Mouse (Mus musculus): ENCODE data around the gene Bcat1. TPM values are rescaled to one million over a fixed set of nuclear protein-coding genes. Genes with fewer than 3 reads are reported as not detected.

Bcat1 gene
- polyA plus RNA-seq, 1 experiment from 2014 or later = 1.2 TPM

DNA sequence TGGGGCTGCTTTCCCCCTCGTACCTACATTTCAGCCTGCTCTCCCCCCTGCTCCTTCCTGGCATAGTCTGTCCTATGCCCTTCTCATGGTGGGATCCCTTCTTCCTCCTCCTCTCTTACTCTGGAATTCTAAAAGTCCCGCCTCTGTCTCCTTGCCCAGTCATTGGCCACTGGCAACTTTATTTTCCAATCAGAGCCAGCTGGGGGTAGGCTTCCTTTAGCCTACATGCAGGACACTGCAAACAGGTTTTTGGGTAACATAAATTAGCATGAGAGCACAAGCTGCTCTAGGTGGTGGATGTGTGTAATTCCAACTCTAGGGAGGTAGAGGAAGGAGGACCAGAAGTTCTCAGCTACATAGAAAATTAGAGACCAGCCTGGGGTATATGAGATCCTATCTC lies 44.1 kb upstream of the Bcat1 start:
- H3K27ac ChIP-seq (ENCODE audit: low read length) = no peak overlapping the region
- 53% methylated on average over 2 of the region's 2 CpGs for WGBS (ENCODE audit: insufficient replicate concordance)

DNA sequence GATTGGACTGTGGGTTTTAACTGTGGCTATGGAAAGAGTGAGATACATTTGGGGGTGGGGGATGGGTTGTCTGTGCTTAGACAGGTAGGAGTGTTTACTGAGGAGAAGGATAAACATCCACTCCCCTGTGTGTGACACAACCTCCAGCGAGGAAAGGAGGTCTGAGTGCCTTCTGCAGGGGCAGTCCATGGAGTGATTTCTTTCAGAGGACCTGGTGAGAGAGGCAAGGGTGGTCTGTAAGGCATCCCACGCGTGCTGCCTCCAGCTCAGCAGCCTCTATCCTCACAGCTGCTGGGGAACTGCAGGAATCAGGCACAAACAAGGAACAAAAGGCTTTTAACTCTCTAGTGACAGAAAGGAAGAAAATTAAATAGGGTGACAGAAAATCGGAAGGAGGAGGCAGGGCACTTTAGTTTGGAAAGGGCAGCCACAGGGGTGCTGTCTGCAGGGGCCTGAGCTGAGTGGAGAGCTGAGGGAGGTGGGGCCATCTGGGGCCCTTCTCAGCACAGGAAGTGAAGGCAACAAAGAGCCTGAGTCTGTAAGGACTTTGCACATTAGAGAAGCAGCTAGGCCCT lies 40.2 kb upstream of the Bcat1 start:
- Histone ChIP-seq H3K36me3 (ENCODE audit: control insufficient read depth, insufficient read depth) (no peaks in the 10 kb centered on the region), H3K4me1 (ENCODE audit: control insufficient read depth, low read depth, low read length) (peaks cover 13% of the 10 kb centered on the region), H3K9me3 (replicated peaks; ENCODE audit: control insufficient read depth, low read length) (no peaks in the 10 kb centered on the region), H3K4me2 (ENCODE audit: low read depth, low read length) (peak overlapping the region; percentile 20; the same call in 1 of the 2 replicates), H3K9ac (ENCODE audit: low read depth, low read length) (peak overlapping the region; percentile 24; the same call in 1 of the 2 replicates), H3K27me3 (ENCODE audit: control insufficient read depth, insufficient read depth, low read depth, low read length) (no peaks in the 10 kb centered on the region), H3K27ac (ENCODE audit: low read length) (0 out of 2 replicates have a peak overlapping the region, but pooled peaks have one; percentile 46), H3K4me3 (ENCODE audit: low read depth, low read length) (no peak overlapping the region)
- ATAC-seq (ENCODE audit: low read depth) = peak; percentile 51; the same call in 1 of the 2 replicates
- WGBS (ENCODE audit: insufficient replicate concordance) = 37% methylated on average over 4 of the region's 4 CpGs

More for the DNA sequence above, 44.1 kb upstream of the Bcat1 start:
- ATAC-seq (ENCODE audit: low read depth) = no peak
- H3K4me3 ChIP-seq (ENCODE audit: low read depth, low read length) = no peak overlapping the region
- no peaks in the 10 kb centered on the region for H3K9me3 ChIP-seq (replicated peaks; ENCODE audit: control insufficient read depth, low read length)
- no peak overlapping the region for H3K9ac ChIP-seq (ENCODE audit: low read depth, low read length)
- no peaks in the 10 kb centered on the region for H3K36me3 ChIP-seq (ENCODE audit: control insufficient read depth, insufficient read depth)
- H3K4me1 ChIP-seq (ENCODE audit: control insufficient read depth, low read depth, low read length) = peaks cover 19% of the 10 kb centered on the region
- H3K4me2 ChIP-seq (ENCODE audit: low read depth, low read length) = no peak overlapping the region
- no peaks in the 10 kb centered on the region for H3K27me3 ChIP-seq (ENCODE audit: control insufficient read depth, insufficient read depth, low read depth, low read length)

- Histone ChIP-seq H3K27me3 (ENCODE audit: control insufficient read depth, insufficient read depth, low read depth, low read length) (no peaks in the 10 kb centered on the region), H3K27ac (ENCODE audit: low read length) (0 out of 2 replicates have a peak within 1 kb of the TSS, but pooled peaks have one; percentile 46), H3K9me3 (replicated peaks; ENCODE audit: control insufficient read depth, low read length) (no peaks in the 10 kb centered on the region), H3K36me3 (ENCODE audit: control insufficient read depth, insufficient read depth) (no peaks in the 10 kb centered on the region), H3K4me3 (ENCODE audit: low read depth, low read length) (no peak within 1 kb of the TSS), H3K9ac (ENCODE audit: low read depth, low read length) (peak within 1 kb of the TSS; percentile 24; the same call in 1 of the 2 replicates), H3K4me1 (ENCODE audit: control insufficient read depth, low read depth, low read length) (peaks cover 10% of the 10 kb centered on the region), H3K4me2 (ENCODE audit: low read depth, low read length) (peak within 1 kb of the TSS; percentile 20; the same call in 1 of the 2 replicates)
- 34% methylated on average over 6 of the region's 6 CpGs for WGBS (ENCODE audit: insufficient replicate concordance)
- peak; percentile 51; the same call in 1 of the 2 replicates for ATAC-seq (ENCODE audit: low read depth)
These were observed 39.6 kb upstream of the Bcat1 start, which contains the start of gene Lrmp for GRCm38 (mm10) chr6:145115476-145116097. Gene Lrmp, plus strand, starts transcription at chr6:145115653.

DNA sequence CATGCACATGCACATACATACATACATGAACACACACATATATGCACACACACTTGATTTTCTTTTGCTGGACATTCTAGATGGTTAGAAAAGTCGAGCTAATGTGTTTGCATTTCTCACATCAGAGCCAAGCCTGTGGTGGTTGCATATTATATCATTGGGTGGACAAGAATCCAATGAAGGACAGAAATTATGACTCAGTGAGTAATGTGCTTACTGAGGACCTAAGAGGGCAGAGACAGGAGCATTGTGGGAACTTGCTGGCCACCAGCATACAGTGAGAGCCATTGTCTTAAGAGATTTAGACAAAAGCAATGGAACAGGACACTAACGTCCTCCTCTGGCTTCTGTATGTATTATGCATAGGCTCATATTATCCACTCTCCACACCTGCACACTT lies 38.6 kb upstream of the Bcat1 start:
- Histone ChIP-seq H3K9me3 (replicated peaks; ENCODE audit: control insufficient read depth, low read length) (no peaks in the 10 kb centered on the region), H3K4me2 (ENCODE audit: low read depth, low read length) (no peak overlapping the region), H3K36me3 (ENCODE audit: control insufficient read depth, insufficient read depth) (no peaks in the 10 kb centered on the region), H3K27me3 (ENCODE audit: control insufficient read depth, insufficient read depth, low read depth, low read length) (no peaks in the 10 kb centered on the region), H3K4me1 (ENCODE audit: control insufficient read depth, low read depth, low read length) (peaks cover 9% of the 10 kb centered on the region), H3K9ac (ENCODE audit: low read depth, low read length) (no peak overlapping the region), H3K27ac (ENCODE audit: low read length) (no peak overlapping the region), H3K4me3 (ENCODE audit: low read depth, low read length) (no peak overlapping the region)
- 41% methylated on average over 2 of the region's 2 CpGs for WGBS (ENCODE audit: insufficient replicate concordance)
- no peak for ATAC-seq (ENCODE audit: low read depth)

DNA sequence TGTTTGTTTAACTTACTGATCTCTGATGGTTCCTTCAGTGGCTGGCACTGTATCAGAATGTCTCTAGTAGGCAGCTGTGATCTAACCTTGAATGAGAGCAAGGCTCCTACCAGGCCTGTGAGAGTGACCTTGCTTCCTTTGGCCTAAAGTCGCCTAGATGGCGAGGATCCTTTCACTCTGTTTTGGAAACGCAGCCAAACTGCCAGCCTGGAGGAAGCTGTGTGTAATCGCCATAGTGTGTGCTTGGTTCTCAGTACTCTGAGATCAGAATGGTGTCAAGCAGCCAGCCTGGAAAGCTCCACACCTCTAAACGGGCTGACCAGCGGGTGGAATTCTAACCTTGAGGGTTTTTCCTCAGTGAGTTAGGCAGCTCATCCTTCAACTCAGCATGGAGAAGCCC lies 36.9 kb upstream of the Bcat1 start:
- Histone ChIP-seq H3K9ac (ENCODE audit: low read depth, low read length) (no peak overlapping the region), H3K9me3 (replicated peaks; ENCODE audit: control insufficient read depth, low read length) (no peaks in the 10 kb centered on the region), H3K4me2 (ENCODE audit: low read depth, low read length) (no peak overlapping the region), H3K27me3 (ENCODE audit: control insufficient read depth, insufficient read depth, low read depth, low read length) (no peaks in the 10 kb centered on the region), H3K36me3 (ENCODE audit: control insufficient read depth, insufficient read depth) (no peaks in the 10 kb centered on the region), H3K4me1 (ENCODE audit: control insufficient read depth, low read depth, low read length) (peaks cover 9% of the 10 kb centered on the region), H3K27ac (ENCODE audit: low read length) (no peak overlapping the region), H3K4me3 (ENCODE audit: low read depth, low read length) (no peak overlapping the region)
- WGBS (ENCODE audit: insufficient replicate concordance) = 56% methylated on average over 6 of the region's 6 CpGs
- ATAC-seq (ENCODE audit: low read depth) = no peak

DNA sequence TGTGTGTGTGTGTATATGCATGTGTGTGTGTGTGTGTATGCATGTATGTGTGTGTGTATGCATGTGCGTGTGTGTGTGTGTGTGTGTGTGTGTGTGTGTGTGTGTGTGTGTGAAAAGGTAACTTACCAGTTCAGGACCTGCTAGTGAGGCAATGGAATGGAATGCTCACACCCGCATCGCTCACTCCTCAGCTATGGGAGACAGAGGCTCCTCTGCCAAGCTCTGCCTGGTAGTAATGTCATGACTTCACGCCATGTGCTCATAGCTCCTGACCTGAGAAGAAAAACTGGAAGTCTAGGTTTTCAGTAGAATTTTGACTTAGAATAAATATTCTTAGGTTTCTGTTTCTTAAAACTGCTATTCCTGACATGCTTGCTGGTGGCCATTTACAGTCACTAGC lies 34.8 kb upstream of the Bcat1 start:
- Histone ChIP-seq H3K4me2 (ENCODE audit: low read depth, low read length) (no peak overlapping the region), H3K9ac (ENCODE audit: low read depth, low read length) (no peak overlapping the region), H3K36me3 (ENCODE audit: control insufficient read depth, insufficient read depth) (no peaks in the 10 kb centered on the region), H3K27me3 (ENCODE audit: control insufficient read depth, insufficient read depth, low read depth, low read length) (no peaks in the 10 kb centered on the region), H3K27ac (ENCODE audit: low read length) (no peak overlapping the region), H3K4me1 (ENCODE audit: control insufficient read depth, low read depth, low read length) (no peaks in the 10 kb centered on the region; the same call in 1 of the 2 replicates), H3K9me3 (replicated peaks; ENCODE audit: control insufficient read depth, low read length) (no peaks in the 10 kb centered on the region), H3K4me3 (ENCODE audit: low read depth, low read length) (no peak overlapping the region)
- WGBS (ENCODE audit: insufficient replicate concordance) = 73% methylated on average over 4 of the region's 4 CpGs
- ATAC-seq (ENCODE audit: low read depth) = no peak

DNA sequence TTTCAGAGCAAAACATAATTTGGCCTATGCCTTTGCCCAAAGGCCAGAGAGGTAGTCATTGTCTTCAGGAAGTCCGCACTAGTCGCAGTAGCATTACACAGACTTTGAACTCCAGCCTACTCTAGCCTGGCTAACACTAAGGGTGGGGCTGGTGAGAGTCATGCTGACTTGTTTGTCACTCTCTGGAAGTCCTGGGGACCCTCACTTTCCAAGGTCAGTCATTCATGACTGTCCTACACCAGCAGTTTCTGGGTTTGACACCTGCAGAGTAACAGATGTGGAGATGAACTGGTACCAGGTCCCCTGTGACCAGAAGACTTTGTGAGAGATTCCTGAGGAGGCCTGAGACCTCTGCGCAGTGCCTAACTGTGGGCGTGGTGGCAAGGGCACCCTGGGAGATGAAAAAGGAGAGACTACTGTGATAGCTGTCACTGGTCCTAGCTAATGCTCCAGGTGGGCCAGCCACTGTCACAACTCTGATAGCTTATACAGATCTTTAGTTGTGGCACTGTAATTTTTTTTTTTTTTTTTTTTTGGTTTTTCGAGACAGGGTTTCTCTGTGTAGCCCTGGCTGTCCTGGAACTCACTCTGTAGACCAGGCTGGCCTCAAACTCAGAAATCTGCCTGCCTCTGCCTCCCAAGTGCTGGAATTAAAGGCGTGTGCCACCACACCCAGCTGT lies 30.3 kb upstream of the Bcat1 start:
- H3K27ac ChIP-seq (ENCODE audit: low read length) = no peak overlapping the region
- H3K4me2 ChIP-seq (ENCODE audit: low read depth, low read length) = no peak overlapping the region
- H3K4me3 ChIP-seq (ENCODE audit: low read depth, low read length) = no peak overlapping the region
- WGBS (ENCODE audit: insufficient replicate concordance) = 62% methylated on average over 5 of the region's 6 CpGs
- no peaks in the 10 kb centered on the region for H3K27me3 ChIP-seq (ENCODE audit: control insufficient read depth, insufficient read depth, low read depth, low read length)
- no peak overlapping the region for H3K9ac ChIP-seq (ENCODE audit: low read depth, low read length)
- no peaks in the 10 kb centered on the region for H3K36me3 ChIP-seq (ENCODE audit: control insufficient read depth, insufficient read depth)
- no peaks in the 10 kb centered on the region for H3K9me3 ChIP-seq (replicated peaks; ENCODE audit: control insufficient read depth, low read length)
- no peaks in the 10 kb centered on the region for H3K4me1 ChIP-seq (ENCODE audit: control insufficient read depth, low read depth, low read length)
- ATAC-seq (ENCODE audit: low read depth) = peak; percentile 35; the same call in 1 of the 2 replicates

- Histone ChIP-seq H3K36me3 (ENCODE audit: control insufficient read depth, insufficient read depth) (no peaks in the 10 kb centered on the region), H3K9ac (ENCODE audit: low read depth, low read length) (no peak overlapping the region), H3K27me3 (ENCODE audit: control insufficient read depth, insufficient read depth, low read depth, low read length) (no peaks in the 10 kb centered on the region), H3K27ac (ENCODE audit: low read length) (no peak overlapping the region), H3K4me3 (ENCODE audit: low read depth, low read length) (no peak overlapping the region), H3K4me1 (ENCODE audit: control insufficient read depth, low read depth, low read length) (no peaks in the 10 kb centered on the region), H3K4me2 (ENCODE audit: low read depth, low read length) (no peak overlapping the region), H3K9me3 (replicated peaks; ENCODE audit: control insufficient read depth, low read length) (no peaks in the 10 kb centered on the region)
- ATAC-seq (ENCODE audit: low read depth) = no peak
- 76% methylated on average over 10 of the region's 10 CpGs for WGBS (ENCODE audit: insufficient replicate concordance)
These were observed 29.5 kb upstream of the Bcat1 start for GRCm38 (mm10) chr6:145105439-145105838.

All from liver, embryonic 16.5 days (tissue).